Mouse (Mus musculus): Measurements from ENCODE around the gene Sept14. TPM values are rescaled to one million over a fixed set of nuclear protein-coding genes. Genes with fewer than 3 reads are reported as not detected.

Sept14 gene
- polyA plus RNA-seq, 1 experiment from 2014 or later: not detected

- Histone ChIP-seq H3K4me1 (ENCODE audit: control insufficient read depth, insufficient read depth, low read length) (no peaks in the 10 kb centered on the region), H3K9me3 (ENCODE audit: control insufficient read depth, low read length) (no peaks in the 10 kb centered on the region), H3K9ac (ENCODE audit: low read depth, low read length) (no peak overlapping the region), H3K4me2 (ENCODE audit: low read depth, low read length) (no peak overlapping the region), H3K36me3 (ENCODE audit: control insufficient read depth, insufficient read depth, low read length) (peaks cover 14% of the 10 kb centered on the region; the same call in 1 of the 2 replicates), H3K27ac (ENCODE audit: low read length) (no peak overlapping the region), H3K27me3 (replicated peaks; ENCODE audit: control insufficient read depth, insufficient read depth, low read length) (no peaks in the 10 kb centered on the region), H3K4me3 (ENCODE audit: low read length) (no peak overlapping the region)
- WGBS: 98% methylated on average over 10 of the region's 10 CpGs
- ATAC-seq: no peak
Measured at GRCm38 (mm10) chr5:129657016-129657415, 51.3 kb downstream of the Sept14 start.

- H3K36me3 ChIP-seq (ENCODE audit: control insufficient read depth, insufficient read depth, low read length): no peaks in the 10 kb centered on the region
- no peak for ATAC-seq
- WGBS: 94% methylated on average over 5 of the region's 5 CpGs
- no peaks in the 10 kb centered on the region for H3K27me3 ChIP-seq (replicated peaks; ENCODE audit: control insufficient read depth, insufficient read depth, low read length)
- H3K4me2 ChIP-seq (ENCODE audit: low read depth, low read length): no peak overlapping the region
- H3K9ac ChIP-seq (ENCODE audit: low read depth, low read length): no peak overlapping the region
- H3K4me1 ChIP-seq (ENCODE audit: control insufficient read depth, insufficient read depth, low read length): no peaks in the 10 kb centered on the region
- H3K4me3 ChIP-seq (ENCODE audit: low read length): no peak overlapping the region
- no peaks in the 10 kb centered on the region for H3K9me3 ChIP-seq (ENCODE audit: control insufficient read depth, low read length)
- no peak overlapping the region for H3K27ac ChIP-seq (ENCODE audit: low read length)
Measured at GRCm38 (mm10) chr5:129650858-129651257, 57.5 kb downstream of the Sept14 start.

Other genes with a start within 250 kb of the Sept14 start
- gene Sfswap, start 207.3 kb downstream of the Sept14 start, polyA plus RNA-seq (2015; fragmentation: Nextera tagmentation; extraction: Ambion mirVana): 26.4 and 28.1 TPM in 2 replicates
- 3.6 and 4.8 TPM in 2 replicates for gene Mmp17, start 124.3 kb downstream of the Sept14 start, polyA plus RNA-seq (2015; fragmentation: Nextera tagmentation; extraction: Ambion mirVana)
- 2.6 and 3.1 TPM in 2 replicates for gene Zfp11, start 38.4 kb downstream of the Sept14 start, polyA plus RNA-seq (2015; fragmentation: Nextera tagmentation; extraction: Ambion mirVana)
- 183 and 196 TPM in 2 replicates for gene Mrps17, start 7.0 kb upstream of the Sept14 start, polyA plus RNA-seq (2015; fragmentation: Nextera tagmentation; extraction: Ambion mirVana)
- gene Nipsnap2, start 16.6 kb upstream of the Sept14 start, polyA plus RNA-seq (2015; fragmentation: Nextera tagmentation; extraction: Ambion mirVana): 73.9 and 80.4 TPM in 2 replicates
- 48.0 and 57.1 TPM in 2 replicates for gene Psph, start 78.9 kb upstream of the Sept14 start, polyA plus RNA-seq (2015; fragmentation: Nextera tagmentation; extraction: Ambion mirVana)
- gene Sumf2, start 138.5 kb upstream of the Sept14 start, polyA plus RNA-seq (2015; fragmentation: Nextera tagmentation; extraction: Ambion mirVana): 33.4 and 35.3 TPM in 2 replicates
- 1,153 and 1,157 TPM in 2 replicates for gene Chchd2, start 179.0 kb upstream of the Sept14 start, polyA plus RNA-seq (2015; fragmentation: Nextera tagmentation; extraction: Ambion mirVana)
- 2.2 and 2.4 TPM in 2 replicates for gene Zbed5, start 187.2 kb upstream of the Sept14 start, polyA plus RNA-seq (2015; fragmentation: Nextera tagmentation; extraction: Ambion mirVana)
- 0.11 TPM in 1 of 2 replicates, not detected in the other for gene Phkg1, start 190.0 kb upstream of the Sept14 start, polyA plus RNA-seq (2015; fragmentation: Nextera tagmentation; extraction: Ambion mirVana)
- gene Nupr1l, start 200.0 kb upstream of the Sept14 start, polyA plus RNA-seq (2015; fragmentation: Nextera tagmentation; extraction: Ambion mirVana): 2.1 and 2.3 TPM in 2 replicates
- 22.1 and 28.8 TPM in 2 replicates for gene Vkorc1l1, start 233.5 kb upstream of the Sept14 start, polyA plus RNA-seq (2015; fragmentation: Nextera tagmentation; extraction: Ambion mirVana)